Mouse (Mus musculus): ENCODE data around the gene Crtac1.

Crtac1 gene

DNA sequence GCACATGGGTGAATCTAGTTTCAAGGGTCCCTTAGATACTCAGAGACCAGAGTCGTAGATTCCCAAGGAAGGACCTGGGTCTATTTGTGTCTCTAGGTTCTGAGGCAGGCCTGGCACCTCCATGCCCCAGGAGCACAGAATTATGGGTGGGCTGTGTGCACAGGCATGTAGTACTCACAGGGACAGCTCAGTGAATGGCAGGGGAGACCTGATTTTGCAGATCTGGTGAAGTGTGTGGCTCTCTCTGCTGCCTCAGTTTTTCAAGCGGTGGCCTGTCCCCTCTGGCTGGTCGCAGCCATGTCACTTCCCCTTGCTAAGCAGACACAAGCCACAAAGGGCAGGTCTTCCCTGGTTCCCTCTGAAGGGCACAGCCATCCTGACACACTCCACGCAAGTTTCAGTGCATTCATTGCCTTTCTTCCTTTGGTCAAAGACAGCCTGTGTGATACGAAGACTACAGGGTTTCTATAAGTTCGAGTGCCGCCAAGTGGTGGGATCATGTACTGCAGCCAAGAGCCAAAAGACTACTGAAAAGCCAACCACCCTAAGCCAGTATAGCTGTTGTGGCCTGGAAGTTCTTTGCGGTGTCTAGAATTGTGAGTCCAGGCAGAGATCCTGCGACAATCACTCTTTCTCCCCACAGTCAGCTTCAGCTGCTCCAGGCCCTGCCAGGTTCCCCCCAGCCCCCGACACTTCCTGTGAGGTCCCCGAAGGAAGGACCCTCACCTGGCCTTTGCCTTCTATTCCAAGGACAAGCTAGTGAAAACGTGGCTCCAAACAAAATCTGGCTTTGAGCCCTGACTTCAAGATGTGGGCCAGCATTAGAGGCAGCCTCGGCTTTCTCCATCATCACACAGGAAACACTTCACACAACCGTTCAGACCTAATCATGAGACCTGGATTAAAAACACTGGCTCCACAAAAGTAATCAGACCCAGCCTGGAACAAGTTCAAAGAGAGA, 159.3 kb downstream of the Crtac1 start:
- DNase-seq: peak; percentile 95

DNA sequence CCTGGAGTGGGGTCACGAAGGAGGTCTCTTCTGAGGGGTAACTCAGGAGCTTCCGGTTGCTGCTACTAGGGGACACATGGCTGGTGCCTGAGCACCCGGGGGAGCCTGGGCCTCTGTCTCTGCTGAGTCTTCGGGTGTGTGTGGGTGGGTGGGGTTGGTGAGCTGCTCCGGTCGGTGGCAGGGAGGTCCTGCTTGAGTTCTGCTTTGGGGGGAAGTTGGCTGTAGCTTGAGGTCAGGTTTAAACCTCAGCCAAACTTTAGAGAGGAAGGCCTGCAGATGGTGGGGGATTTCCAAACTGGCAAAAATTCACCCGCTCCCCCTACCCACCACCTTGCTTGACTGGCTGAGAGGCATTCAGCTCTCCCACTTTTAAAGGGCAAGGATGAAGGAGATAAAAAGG, 160.4 kb downstream of the Crtac1 start:
- no peak for DNase-seq

DNA sequence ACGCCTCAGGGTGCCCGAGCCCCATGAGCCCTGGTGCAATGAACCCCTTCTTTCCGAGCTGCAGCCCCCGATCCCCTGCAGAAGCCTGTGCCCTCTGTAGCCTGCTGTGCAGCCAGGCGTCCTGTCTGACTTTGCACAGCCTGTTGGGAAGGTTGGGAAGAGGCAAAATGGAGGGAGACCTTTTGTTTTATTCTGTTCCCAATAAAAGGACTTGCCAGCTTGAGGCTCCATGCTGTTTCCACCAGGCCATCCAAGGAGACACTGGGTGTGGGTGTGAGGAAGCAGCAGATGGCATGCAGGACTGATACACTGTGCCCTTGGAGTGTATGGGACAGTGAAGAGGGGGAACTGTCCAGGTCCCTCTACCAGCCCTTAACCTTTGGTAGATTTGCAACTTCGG, 161.5 kb downstream of the Crtac1 start:
- DNase-seq: peak; percentile 79

DNA sequence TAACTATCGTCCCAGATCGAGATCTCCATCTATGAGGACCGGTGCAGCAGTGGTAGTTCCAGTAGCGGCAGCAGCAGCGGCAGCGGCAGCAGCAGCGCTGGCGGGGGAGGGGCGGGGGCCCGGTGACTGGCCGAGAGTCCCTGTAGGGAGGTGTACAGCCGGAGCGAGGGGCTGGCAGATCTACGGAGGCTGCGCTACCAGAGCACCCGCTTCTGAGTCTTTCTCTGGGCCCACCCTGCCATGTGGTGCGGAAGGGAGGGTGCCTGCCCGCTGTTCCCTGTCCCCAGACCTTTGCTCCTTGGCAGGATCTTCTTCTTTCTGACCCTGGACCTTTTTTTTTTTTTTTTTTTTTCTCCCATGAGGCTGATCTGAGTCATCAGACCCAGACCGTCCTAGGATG, 163.2 kb downstream of the Crtac1 start:
- DNase-seq: no peak

DNA sequence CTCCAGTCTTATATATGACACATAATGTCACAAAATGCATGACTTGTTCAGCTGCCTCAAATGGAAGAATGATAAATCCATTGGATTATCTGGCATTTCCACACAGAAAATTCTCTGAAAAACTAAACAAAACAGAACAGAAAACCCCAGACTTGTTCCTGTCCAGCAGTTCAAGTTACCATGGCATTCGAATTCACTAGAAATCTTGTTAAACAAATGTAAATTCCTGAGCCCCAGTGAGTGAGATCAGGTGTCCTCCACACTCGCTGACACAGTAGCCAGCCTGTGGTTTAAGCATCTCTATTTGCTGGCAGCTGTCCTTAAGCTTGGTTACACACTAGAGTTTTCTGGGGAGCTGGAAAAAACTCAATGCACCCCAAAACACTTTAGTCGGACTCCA, 168.1 kb downstream of the Crtac1 start:
- no peak for DNase-seq

DNA sequence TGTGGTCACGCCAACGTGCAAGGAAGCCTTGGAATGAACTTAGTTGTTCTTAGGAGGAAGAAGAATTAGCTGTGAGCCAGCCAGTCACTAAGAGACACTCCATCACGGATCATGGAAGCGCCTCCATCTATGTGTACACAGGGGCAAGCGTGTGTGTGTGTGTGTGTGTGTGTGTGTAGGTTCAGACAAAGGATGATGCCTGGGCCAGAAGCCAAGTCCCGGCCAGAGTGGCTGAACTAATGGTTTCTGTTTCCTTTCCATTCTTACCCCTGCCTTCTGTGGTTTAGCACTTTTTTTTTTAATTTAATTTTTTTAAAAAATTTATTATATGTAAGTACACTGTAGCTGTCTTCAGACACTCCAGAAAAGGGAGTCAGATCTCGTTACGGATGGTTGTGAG, 171.1 kb downstream of the Crtac1 start:
- no peak for DNase-seq

DNA sequence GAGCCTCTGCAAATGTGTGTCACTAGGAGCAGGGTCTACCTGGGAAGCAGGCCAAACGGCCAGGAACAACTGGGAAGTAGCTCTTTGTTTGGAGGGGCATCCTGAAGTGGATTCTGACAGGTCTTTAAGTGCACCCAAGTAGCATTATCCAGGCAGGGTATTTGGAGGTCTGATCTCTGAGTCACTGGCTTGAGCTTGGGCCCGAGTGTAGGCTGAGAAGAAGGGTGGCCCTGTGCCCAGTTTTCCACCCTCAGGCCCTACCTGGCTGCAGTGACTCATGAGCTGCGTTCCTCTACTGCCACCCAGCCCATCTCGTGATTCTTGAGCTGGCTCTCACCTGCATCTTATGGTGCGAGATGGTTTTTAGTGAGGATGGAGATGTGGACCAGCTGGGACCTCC, 173.0 kb downstream of the Crtac1 start:
- DNase-seq: peak; percentile 88

DNA sequence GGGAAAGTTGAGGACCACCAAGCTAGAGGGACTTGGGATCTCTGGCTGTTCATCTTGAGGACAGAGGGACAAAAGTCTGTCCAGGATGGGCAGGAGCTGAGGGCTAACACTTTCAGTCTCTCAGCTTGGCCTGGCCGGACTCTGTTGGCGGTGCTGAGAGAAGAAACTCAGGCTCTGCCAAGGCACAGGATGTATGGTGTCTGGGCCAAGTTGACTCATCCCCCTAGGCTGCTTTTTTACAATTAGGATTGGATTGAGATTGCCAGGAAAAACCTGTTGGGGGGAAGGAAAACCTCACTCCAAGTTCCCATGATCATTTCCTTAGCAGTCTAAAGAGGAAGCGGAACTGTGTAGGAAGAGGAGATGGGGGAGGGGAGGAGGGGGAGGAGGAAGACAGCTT, 173.6 kb downstream of the Crtac1 start:
- DNase-seq: peak; percentile 87

DNA sequence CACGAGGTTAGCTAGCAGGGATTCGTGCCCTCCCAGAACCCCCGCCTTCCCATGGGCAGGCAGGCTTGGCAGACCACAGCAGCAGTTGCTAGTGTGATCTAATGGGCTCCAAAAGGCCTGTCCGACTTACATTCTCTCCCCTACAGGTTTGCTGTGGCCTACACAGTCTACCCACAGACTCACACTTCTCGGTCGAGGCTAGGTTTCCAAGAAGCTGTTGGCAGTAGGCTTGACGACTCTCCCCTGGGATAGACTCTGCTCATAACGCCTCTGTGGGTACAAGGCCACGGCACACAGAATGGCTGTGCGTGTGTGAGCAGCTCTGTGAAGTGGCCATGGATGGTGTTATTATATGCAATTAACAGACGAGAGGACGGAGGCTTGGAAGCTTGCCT, 174.3 kb downstream of the Crtac1 start:
- no peak for DNase-seq

DNA sequence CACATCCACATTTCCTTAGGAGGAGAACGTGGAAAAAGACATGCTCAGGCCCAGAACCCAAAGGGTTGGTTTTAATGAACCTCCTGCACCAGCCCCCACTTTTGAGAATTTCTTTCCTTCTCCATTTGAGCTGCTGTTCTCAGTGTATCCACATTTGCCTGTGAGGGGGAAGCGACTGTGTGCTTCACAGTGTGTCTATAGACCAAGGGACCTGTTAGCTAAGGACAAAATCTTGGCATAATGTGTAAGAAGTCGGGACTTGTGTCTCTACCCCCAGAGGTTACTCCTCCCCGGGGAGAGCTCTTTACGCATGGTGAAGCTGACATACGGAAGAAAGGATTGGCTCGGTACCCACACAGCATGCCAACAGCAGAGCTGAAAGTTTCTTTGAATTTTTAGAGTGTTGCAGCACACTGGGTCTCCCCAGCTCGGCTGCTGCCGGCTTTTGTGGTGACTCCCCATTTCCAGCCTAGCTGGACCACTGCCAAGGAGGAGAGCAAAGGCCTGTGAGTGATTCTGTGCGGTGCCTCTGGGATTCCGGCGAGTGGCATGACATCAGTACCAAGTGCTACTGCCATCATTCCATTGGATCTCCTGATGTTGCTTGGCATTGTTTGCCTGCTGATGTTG, 174.9 kb downstream of the Crtac1 start:
- DNase-seq: peak; percentile 84

DNA sequence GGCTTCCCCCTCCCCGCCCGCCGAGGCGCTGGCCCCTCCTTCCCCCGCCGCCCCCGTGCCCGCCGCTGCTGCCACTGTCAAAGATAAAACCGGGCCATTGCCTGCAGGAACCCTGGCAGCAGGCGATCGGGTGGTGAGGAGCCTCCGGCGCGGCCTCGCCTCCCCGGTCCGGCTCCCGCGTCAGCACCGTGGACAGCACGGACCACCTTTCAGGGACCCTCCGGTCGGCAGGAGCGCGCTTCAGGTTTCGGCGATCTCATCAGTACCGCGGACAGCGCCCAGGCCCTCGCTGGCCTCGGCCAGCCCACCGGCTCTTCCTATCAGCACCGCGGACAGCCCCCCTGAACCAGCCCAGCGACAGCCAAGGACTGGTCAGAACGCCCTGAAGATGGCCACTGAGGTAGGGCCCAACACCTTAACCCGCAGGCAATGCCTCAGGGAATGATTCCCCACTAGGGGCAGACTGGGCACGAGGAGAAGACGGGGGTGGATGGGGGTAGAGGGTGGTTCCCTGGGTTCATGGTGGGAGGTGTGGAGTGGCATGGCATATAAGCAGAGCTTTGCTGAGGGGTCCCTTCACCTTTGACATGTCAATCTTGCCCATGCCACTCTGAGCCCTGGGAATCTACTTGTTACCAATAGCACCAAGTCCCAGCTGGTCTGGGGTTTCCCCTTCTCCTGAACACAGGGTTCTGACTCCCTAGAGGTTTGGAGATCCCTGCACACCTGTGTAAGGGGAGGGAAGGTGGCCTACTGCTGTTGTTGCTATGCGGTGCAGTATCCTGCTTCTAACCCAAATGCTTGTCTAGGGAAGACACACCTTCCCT, 175.6 kb downstream of the Crtac1 start:
- DNase-seq: peak; percentile 79

DNA sequence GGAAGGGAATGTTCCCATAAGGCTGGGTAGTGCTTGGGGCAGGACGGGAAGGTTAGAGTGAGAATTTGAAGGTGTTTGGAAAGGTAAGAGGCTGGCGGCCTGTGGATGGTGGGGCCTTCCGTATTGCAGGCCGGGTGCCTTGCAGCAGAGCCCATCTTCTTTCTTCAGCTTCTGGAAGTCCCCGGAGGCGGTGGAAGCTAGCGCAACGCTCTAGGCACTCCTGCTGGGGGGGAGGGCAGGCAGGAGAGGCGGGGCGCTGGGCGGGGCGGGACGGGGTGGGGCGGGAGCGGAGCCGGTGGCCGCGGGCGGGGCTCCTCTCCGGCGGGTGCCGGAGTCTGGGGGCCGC, 176.2 kb downstream of the Crtac1 start:
- DNase-seq: peak; percentile 64

DNA sequence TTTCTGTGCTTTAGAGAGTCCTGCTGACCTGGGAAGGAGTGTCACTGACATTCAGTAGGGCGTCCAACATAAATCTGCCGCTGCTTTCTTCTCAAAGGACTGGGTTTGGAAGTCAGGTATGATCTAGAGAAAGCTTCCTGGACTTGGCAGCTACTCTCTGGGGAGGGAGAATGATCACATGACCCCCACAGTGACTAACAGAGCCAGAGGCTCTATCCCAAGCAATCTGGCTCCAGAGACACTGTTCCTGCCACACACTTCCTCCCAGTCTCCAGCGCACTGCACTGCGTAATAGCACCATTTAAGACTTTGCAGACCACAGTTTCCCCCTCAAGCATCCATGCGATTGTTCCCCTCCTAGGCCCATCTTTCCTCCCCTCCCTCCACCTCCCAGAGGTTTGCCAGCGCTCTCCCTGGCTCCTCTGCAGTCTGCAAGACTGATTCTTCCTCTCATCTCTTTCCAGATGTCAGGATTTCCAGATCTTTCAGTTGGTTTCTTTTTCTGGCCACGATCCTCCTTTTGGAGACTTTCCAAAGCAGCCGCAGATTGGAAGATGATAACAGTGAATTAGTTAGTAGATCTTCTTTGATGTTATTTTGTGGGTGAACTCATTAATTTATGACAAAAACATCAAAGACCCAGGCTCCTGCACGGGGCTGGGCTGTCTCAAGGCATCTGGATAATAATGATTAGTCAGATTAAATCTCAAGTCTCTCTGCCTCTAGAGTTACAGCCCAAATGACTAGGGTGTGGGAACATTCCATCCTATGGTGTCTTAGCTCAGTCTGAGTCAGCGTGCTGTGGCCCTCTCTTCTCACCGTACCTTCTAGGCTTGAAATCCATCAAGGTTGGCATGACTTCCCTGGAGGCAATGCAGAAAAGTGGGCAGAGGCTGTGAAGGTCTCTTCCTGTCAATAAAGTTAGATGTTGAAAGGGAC, 181.3 kb downstream of the Crtac1 start:
- DNase-seq: no peak

DNA sequence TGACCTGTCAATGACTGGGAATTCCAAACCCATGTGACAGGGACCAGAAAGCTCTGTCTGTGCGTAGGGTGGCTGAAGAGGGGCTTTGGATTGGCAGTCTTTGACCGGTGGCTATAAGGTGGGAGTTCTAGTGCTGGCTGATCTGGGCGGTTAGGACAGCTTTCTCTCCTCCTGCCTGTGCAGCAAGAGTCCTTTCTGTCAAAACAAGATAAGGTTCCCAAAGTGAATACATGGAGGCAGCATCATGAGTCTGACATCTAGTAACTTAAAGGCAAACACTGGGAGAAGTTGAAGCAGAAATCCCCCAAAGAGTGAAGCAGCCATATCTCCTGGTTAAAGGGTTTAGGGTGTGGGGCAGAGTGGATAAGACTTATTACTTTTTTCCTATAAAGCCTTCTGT, 184.1 kb downstream of the Crtac1 start, which contains the start of gene Golga7b:
Gene Golga7b (plus strand): TSS at position 56 of the 400 bp plus-strand sequence.
- no peak for DNase-seq

DNA sequence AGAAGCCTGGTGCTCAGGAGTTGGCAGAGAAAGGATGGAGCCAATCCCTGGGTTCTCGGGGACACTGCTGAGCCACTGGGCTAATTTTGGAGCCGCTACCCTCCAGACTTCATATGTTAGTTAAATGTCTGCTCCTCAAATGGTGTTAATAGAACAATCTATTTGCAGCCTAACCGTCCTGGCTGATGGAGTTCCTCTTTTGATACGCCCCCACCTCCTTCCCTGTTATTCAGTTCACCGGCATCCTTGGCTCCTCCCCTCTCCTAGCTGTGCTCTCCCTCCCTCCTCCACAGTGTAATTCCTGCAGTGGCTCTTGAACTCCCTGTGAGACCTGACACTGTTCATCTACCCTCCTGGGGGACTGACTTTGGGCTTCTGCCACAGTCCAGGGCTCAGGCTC, 185.0 kb downstream of the Crtac1 start:
- DNase-seq: no peak

DNA sequence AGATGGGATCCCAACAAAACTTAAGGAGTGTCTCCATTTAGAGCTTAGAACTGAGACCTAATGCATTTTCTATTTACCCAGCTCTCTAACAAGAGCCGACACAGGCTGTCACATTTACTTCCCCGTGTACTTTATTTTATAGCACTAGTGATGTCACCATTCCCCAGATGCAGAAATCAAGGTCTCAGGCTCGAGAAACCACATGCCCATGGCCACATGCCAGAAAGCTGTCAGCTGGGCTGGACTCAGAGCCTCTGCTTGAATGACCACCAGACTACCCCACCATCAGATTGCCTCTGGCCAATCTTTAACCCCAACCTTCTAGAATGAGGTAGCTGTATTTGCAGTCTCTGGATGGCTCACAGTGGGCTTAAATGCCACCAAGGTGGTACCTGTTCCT, 188.2 kb downstream of the Crtac1 start:
- DNase-seq: no peak

DNA sequence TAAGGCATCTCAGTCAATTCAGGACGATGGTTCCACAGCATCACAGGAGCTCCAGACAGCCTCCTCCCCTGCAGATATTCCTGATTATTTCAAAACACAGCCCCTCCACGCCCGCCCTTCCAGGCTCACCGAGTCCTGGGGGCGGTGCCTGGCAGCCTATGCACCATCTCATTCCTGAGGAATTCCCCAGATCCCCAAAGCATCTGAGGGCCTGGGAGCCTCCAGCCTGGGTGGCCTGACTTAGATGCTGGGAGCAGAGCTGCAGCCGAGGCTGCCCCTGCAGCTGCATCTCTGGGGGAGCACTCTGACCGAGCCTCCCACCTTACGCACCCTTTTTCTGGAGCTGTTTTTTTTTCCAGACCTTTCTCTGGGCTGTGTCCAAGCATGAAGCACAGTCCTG, 190.7 kb downstream of the Crtac1 start:
- no peak for DNase-seq

DNA sequence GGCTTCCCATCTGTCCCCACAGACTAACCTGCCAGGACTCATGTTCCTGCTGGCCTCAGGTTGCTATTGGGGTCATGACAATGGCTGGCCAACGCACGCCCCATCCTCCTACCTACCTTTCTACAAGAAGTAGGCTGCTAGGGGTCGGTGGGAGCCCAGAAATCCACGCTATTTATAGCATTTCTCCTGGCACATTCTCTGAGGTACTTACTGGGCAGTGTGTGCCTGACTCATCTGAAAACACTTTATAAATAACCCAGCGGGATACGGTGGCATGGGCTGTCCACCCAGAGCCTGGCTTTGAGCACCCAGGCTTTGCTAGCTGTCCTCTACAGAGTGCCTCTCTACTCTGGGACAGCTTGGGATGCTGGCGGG, 193.3 kb downstream of the Crtac1 start:
- DNase-seq: no peak

DNA sequence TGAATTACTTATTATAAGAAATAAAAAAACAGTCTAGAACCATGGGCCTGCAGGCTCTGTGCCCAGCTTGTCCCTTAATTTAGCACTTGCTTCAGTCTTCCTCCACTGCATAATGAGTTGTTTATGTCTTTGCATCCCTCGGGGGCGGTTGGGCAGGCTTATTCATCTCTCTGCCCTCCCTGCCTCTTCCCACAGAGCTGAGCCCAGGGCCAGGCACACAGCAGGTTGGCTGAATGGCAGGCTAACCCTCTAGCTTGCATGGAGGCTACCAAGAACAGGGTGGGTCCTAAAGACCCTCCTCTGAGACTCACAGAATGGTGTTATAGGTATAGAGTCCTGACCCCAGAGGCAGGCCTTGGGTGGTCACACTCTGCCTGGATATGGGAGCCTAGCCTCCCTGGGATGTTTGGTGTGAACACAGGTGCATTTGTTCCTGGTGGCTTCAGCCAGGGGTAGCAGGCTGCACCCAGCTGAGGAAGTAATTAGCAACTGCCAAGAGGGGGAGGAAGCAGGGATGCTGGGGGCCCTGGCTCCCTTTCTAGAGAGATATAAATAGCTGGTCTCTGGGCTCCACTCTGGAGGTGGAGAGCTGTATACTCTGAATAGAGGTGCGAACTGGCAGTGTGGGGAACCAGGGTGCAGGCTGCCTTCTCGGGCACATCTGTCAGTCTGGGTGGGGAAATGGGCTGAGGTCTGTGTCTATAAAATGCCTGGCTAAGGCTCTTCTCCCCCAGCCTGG, 193.8 kb downstream of the Crtac1 start:
- no peak for DNase-seq
